Mouse (Mus musculus): ENCODE data around the gene S100pbp.

Gene S100pbp

DNA sequence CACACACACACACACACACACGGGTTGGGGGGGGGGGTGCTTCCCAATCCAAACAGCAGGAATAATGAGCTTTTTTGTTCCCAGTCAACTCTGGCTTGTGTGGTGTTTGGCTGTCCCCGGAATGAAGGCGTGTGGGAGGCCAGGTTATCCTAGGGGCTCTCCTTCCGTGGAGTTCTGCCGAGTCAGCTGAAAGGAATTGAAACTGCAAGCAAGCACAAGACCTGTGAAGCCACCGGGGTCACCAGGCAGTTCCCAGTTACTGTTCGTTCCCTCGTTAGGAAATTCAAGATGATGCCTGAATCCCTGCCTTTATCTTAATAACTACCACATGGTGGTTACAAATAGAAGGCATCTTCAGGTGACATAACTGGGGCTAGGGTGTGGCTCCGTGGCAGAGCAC is 60.1 kb downstream of the S100pbp start:
- in situ Hi-C loops (cut with MboI, MseI): no loop called here

- in situ Hi-C loops (cut with MboI, MseI): no loop called here
Observed at GRCm38 (mm10) chr4:129128582-129129338, 60.8 kb downstream of the S100pbp start.

- in situ Hi-C loops (cut with MboI, MseI): no loop called here
Observed at GRCm38 (mm10) chr4:129125736-129126451, 63.6 kb downstream of the S100pbp start.

GRCm38 (mm10) chr4:129124652-129125146 is 64.8 kb downstream of the S100pbp start:
- in situ Hi-C loops (cut with MboI, MseI): no loop called here

DNA sequence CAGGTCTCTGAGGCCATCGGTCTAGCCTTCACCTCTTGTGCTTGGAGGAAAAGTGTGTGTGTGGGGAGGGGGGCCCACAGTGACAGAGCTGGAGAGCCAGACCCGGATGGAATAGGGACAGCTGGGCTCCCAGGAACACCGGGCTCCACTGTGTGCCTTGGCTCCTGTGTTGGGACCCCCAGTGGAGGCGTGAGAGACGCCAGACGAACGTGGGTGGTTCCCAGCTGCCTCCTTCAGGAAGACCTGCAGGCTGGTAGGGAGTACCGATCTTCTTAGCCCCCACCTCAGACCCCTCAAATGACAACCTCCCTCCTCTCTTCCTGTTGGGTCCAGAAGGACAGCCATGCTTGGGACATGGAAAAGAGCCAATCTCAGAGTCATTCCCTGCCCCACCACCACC is 66.8 kb downstream of the S100pbp start:
- in situ Hi-C loops (cut with MboI, MseI): no loop called here

DNA sequence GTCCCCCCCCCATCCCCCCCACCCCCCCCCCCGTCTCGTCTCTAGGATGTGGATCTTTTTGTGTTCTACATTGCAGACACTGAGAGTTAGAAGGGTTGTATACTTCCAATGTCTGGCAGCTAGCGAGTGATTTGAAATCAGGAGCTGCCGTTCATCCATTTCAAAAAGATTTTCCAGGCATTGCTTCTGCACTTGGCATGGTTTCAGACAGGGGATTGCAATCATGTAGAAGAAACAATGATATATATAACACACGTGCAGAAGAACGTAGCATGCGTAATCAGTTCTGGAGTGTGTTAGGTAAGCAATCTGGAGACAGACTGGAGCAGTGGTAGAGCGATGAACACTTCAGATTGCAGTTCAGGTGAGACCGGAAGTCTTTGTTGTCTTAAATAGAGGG is 67.4 kb downstream of the S100pbp start:
- in situ Hi-C loops (cut with MboI, MseI): no loop called here

GRCm38 (mm10) chr4:129121569-129122086 is 67.9 kb downstream of the S100pbp start, which contains the start of gene Hpca:
Gene Hpca (minus strand): TSS chr4:129122036.
- in situ Hi-C loops (cut with MboI, MseI): no loop called here

GRCm38 (mm10) chr4:129120520-129121445 is 68.7 kb downstream of the S100pbp start:
- in situ Hi-C loops (cut with MboI, MseI): no loop called here

DNA sequence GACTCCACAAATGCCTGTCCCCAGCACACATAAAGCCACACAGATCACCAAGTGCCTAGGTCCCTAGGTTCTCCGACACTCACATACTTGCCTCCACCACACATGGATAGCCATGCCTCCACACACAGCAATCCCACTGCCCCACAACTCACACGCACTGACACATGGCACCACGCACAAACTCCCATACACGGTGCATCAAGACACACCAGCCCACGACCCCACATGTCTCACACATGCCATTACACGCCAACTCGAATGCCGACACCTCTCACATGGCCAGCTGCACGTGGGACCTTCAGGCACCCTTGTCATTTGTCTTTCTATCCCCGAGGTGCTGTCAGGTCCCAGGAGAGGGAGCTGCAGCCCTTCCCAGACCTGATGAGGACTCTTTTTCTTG is 69.8 kb downstream of the S100pbp start:
- in situ Hi-C loops (cut with MboI, MseI): no loop called here

- in situ Hi-C loops (cut with MboI, MseI): no loop called here
Observed at GRCm38 (mm10) chr4:129117720-129118510, 71.6 kb downstream of the S100pbp start.

DNA sequence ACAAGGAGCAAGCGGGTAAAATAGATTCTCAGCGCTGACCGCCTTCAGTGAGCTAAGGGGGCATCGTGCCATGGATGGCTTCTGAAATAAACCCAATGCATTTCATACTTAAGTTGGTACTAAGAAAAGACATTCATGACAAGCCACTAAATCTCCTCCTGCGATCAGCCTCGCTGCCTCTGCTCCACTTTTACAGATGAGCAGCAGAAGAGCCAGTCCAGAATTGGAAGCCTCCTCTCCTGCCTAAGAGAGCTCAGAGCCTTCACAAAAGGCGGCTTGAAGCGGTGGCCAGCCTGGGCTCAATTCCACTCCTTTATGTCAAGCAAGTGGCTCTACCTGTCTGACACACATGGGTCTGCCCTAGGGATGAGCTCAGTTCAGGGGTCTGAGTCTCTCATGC is 72.8 kb downstream of the S100pbp start:
- in situ Hi-C loops (cut with MboI, MseI): no loop called here

DNA sequence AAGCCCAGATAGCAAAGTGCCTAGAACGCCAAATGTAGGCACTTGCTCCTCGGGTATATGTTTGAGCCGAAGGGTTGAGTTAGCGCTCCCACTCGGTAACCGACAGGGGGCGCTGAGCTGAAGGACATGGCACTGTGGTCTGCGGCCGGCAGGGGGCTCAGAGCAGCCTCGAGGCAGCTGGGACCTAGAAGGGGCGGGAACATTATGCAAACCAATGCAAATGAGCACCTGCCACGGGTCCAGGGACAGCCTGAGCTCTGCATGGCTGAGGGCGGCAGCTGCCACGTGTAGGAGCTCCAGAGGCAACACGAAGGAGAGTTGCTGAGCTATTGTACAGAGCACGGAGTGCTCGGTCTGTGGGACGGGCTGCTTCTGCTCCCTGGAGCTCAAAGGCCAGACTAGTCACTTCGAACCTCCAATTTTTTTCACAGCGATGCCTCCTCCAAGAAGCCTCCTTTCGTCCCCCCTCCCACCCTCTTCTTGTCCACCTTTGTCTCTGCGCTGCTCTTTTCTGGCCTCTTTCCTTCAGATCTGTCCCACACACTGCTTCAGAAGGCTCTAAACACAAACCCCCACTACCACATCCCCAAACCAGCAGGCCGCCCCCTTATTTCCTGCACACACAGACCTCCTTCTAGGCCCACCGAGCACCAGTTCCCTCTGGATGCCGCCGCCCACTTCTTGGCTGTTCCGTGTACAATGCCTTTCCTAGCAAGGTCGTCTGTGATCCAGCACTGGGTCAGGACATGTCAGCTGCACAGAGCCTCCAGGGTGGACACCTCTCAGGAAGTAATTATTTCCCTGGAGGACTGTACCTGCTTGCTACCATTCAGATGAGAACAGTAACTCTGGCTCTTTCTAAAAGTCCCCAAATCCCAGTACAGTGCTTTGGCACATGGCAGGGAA is 76.2 kb downstream of the S100pbp start:
- in situ Hi-C loops (cut with MboI, MseI): no loop called here

DNA sequence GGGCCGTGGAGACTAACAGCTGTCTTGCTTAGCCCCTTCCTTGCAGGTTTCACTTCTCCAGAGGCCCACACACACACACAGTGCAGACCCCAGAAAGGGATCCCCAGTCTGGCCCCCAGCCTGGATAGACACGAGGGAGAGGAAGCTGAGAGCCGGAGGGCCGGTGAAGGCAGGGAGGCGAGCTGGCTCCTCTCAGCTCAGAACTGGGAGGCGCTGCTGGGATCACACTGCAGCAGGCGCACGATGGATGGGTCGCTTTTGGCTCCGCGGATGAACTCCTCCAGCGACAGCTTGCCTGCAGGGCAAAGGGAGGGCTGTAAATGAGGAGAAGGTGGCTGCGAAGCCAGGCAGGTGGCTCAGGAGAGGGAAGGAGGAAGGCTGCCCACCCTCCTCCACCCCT is 77.3 kb downstream of the S100pbp start:
- in situ Hi-C loops (cut with MboI, MseI): no loop called here

GRCm38 (mm10) chr4:129111350-129111749 is 78.2 kb downstream of the S100pbp start:
- in situ Hi-C loops (cut with MboI, MseI): no loop called here

GRCm38 (mm10) chr4:129110804-129111203 is 78.7 kb downstream of the S100pbp start:
- in situ Hi-C loops (cut with MboI, MseI): no loop called here

DNA sequence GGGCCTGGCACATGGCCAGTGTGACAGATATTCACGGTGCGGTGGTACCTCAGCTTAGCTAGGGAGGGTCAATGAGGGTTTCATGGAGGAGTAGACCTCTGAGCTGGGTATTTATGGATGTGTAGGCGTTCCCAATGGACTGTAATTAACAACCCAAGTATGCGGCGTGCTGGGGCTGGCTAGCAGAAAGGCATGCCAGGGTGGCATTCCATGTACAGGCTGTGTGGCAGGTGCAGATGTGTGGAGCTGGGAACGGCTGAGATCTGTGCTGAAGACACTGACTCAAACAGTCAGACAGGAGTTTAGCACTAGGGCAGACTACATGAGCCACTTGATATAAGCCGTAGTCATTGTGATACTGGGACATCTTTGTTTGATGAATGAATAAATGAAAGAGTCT is 80.9 kb downstream of the S100pbp start:
- in situ Hi-C loops (cut with MboI, MseI): no loop called here

DNA sequence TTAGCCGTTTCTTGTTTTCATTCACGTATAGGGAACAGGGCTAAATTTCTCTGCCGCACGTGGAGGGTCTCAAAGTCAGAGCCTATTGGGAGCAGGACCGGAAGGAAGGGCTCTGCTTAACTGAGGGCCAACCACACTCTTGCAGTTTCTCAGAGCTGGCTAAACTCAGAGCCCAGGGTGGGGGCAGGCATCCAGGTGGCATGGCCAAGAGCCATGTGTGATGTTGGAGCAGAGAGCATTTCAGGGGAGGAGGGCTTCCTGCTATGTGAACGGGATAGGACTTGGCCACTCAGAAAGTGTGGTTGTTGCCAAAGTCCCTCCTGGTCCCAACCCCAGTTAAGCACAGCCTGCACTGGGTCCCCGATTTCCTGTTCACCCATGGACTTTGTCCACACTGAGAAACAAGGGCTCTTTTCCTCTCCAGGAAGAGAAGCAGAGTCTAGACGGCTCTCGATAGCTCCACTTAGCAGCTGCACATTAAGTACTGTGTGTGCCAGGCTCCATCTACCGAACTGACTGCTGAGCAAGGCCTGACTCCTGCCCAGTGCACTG is 82.1 kb downstream of the S100pbp start:
- in situ Hi-C loops (cut with MboI, MseI): no loop called here

DNA sequence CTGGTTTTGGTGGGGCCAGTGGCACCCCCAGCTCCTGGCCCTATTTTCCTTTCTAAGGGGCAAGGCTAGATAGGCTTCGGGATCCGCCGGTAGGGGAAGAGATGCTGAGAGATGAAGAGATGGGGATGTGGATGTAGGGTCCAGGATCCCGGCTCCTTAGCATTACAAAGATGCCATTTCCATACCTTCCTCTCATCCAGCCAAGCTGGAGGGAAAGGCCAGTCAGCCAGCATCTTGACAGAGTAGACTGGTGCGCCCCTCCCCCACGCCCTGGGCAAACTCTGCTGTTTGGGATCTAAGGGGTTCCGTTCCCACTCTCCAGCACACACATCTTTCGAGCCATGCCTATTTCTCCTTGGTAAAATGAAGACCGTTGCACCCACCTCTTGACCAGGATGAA is 83.5 kb downstream of the S100pbp start:
- in situ Hi-C loops (cut with MboI, MseI): no loop called here

GRCm38 (mm10) chr4:129105356-129105755 is 84.2 kb downstream of the S100pbp start, which contains the start of gene Tmem54:
Gene Tmem54 (plus strand): TSS chr4:129105548.
- in situ Hi-C loops (cut with MboI, MseI): no loop called here
